Mouse (Mus musculus) T-cell, adult 2 months (primary cell): ENCODE data around the gene Tbc1d22b.
"Not testable (repeated sequence)": the region's sequence is repeated elsewhere in the genome, so short reads cannot be mapped to it uniquely, and the experiment has no call there.

ENCODE experiments used
- DNase-seq: peaks from one replicate; pipeline ENCODE4 v3.0.0; 2022; ENCODE audit warnings: low spot score

The Tbc1d22b gene

DNA sequence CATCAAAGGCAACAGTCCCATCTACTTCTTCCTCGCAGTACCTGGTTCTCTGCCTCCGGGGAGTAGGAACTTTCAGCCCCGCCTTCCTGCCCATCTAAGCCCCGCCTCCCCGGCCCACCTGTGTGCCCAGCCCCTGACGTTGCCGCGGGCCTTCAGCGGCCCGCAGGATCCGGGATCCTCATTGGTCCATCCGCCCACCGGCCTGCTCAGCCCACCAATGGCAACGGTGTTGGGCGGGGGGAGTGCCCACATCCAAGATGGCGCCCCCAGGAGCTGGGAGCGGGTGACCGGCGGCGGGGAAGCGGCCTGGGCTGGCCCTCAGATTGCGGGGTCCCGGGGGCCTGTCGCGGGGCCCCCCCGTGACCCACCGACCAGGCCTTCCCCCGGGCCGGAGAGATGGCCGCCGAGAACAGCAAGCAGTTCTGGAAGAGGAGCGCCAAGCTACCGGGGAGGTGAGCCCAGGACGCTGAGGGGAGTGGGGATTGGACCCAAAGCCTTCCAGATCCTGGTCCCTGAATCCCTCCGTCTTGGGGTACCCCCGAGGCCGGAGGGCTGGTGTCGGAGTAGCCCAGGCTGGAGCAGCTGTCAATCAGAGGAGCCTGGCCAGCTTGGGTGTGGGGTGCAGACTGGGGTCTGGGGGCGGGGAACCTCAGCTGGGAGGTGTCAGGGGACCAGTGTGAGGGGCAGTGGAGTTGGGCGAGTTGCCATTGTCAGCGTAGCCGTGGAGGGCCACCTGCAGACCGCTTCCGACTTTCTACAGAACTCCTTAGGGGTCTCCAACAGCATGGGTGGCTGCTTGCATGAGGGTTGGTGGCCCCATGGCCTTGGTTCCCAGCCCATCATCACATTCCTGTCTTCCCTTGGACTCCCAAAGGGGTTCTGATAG, at the start of gene Tbc1d22b, which contains the start of gene Gm17657:
TSS of gene Tbc1d22b (plus strand) at position 243 of the 886 bp plus-strand sequence.
TSS of gene Gm17657 (minus strand) at position 96 of the 886 bp plus-strand sequence.
- DNase-seq = peak; percentile 96

- DNase-seq = no peak
These were observed 49.3 kb upstream of the Tbc1d22b start for GRCm38 (mm10) chr17:29500243-29500740.

DNA sequence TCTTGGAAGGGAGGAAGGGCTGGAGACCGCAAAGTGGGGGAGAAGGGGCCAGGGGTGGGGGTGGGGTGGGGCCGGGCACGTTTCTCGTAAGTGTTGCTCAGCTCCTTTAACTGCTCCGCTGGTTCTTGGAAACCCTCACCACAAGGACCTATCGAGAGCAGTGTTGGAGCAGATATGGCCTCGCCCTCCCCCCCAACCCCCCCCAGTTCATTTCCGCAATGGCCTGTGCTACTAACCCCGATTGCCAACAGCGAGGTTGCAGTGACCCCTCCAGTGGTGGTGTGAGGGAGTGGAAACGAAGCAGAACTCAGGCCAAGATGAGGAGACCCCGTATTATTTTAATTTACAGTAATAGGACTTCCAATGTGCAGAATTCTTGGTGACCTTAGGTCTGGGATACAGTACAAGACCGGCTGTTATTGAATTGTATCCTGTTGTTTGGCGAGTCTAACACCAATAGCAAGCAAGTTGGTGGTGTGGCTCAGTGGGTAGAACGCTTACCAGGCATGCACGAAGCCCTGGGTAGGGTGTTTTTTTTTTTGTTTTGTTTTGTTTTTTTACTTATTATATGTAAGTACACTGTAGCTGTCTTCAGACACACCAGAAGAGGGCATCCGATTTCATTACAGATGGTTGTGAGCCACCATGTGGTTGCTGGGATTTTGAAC, 48.6 kb upstream of the Tbc1d22b start:
- DNase-seq = no peak

- DNase-seq = no peak
These were observed 47.4 kb upstream of the Tbc1d22b start for GRCm38 (mm10) chr17:29502005-29502668.

- no peak for DNase-seq
These were observed 46.6 kb upstream of the Tbc1d22b start for GRCm38 (mm10) chr17:29502669-29503665.

DNA sequence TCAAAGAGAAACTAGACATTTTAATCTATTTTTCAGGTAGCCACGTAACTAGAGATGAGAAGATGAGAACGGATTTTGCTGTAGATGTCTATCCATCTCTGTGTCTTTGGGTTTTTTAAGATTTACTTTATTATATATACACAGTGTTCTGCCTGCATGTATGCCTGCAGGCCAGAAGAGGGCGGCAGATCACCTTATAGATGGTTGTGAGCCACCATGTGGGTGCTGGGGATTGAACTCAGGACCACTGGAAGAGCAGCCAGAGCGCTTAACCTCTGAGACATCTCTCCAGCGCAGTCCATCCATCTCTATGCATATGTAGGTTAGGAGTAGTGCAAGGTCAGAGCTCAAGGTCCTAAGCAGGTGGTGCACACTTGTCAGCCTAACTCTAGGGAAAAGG, 45.9 kb upstream of the Tbc1d22b start:
- DNase-seq = no peak

- no peak for DNase-seq
These were observed 40.5 kb upstream of the Tbc1d22b start for GRCm38 (mm10) chr17:29508927-29509608.

- no peak for DNase-seq
These were observed 38.9 kb upstream of the Tbc1d22b start for GRCm38 (mm10) chr17:29510691-29511090.

DNA sequence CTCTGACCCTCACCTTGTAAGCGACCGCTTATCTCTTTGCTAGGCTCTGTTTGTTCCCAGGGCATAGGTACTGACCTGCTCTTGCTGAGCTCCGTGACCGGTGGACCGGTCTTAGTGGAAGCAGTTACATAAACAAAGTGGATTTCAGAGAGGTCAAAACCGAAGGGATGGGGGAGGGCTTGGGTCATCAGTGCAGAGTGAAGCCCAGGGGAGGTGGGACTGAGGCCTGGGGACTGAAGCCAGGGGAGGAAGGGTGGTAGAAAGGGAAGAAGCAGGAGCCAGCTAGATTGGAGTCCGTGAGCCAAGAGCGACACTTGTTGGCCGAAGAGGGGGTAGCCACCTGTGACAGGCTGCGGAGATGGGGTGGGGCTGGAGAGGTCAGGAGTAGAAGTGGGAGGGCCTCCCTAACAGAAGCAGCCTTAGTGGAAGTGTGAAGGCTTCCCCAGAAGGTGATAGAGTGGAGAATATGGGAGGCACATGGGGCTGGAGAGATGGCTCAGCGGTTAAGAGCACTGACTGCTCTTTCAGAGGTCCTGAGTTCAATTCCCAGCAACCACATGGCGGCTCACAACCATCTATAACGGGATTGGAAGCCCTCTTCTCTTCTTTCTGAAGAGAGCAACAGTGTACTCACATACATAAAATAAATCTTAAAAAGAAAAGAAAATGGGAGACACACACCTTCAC, 36.4 kb upstream of the Tbc1d22b start:
- peak; percentile 74 for DNase-seq

DNA sequence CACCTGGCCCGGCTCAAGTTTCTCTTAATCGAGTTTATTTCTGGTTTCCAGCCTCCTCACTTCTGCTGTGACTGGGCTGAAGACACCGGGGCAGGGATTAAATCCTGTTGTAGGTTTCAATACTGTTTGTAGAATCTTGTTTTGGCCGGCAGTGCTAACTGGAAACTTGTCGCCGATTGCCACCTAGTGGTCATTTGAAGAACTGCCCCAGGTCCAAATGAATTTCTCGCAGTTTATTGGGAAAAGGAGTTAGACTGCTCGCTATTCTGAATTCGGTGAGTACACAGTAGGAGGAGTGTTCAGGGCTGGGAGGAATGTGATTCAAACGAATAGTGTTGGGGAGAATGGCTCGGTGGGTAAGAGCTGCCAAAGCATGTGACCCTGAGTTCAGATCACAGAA, 35.1 kb upstream of the Tbc1d22b start:
- peak; percentile 78 for DNase-seq

GRCm38 (mm10) chr17:29518665-29519064, 30.9 kb upstream of the Tbc1d22b start:
- not testable (repeated sequence) for DNase-seq

DNA sequence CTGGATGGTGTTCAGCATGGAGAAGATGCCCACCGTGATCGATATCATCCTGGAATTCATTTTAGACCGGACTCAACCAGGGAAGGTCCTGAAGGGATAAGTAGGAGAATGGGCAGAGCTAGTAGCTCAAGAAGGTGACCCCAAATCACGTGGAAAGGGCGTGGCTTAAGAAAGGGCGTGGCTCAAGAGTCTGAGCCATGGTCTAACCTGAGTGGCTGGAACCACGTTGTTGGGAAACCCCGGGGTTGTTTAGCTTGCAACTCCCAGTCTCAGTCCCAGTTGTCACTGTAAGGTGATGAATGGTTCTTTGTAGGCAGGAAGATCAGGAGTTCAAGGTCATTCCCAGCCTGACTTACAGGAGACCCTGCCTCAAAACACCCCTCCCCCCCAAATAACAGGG, 29.9 kb upstream of the Tbc1d22b start:
- no peak for DNase-seq

- no peak for DNase-seq
These were observed 24.0 kb upstream of the Tbc1d22b start for GRCm38 (mm10) chr17:29525613-29526012.

DNA sequence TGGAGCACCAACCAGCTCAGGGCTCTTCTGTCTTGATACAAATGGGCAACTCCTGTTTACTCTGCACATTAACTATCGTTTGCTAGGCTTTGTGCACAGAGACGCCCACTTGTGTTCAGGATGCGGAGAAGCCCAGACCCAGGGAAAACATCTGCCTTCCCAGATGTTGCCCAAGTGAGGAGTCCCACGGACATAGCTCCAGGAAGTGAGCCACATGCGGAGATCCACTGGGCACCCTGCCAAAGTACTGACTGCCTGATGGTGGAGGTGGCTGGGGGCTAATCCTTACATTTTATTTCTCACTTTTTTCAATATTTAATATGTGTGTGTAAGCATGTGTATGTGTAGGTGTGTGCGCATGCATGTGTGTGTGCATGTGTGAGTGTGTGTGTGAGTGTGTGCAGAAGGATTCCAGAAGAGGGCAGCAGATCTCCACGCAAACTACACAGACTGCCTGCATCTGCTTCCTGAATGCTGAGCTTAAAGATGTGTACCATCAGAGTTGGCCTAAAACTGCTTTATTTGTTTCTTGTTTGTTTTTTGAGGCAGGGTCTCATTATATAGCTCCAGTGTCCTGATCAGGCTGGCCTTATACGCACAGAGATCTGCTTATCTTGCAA, 20.9 kb upstream of the Tbc1d22b start:
- peak; percentile 15 for DNase-seq

DNA sequence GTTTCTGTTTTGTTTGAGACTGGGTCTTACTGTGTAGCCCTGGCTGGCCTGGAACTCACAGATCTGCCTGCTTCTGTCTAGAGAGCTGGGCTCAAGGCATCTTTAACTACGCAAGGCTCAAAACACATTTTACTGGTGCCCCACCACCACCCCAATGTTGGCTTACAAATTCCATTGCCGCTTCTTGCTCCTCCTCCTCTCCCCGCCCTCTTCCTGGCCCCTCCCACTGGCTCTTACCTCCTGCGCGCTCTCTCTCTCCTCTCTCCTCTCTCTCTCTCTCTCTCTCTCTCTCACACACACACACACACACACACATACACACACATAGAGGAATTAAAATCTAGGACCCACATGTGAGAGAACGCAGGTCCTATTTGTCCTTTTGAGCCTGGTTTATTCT, 19.1 kb upstream of the Tbc1d22b start:
- DNase-seq = no peak

GRCm38 (mm10) chr17:29531278-29531677, 18.3 kb upstream of the Tbc1d22b start:
- peak; percentile 49 for DNase-seq

DNA sequence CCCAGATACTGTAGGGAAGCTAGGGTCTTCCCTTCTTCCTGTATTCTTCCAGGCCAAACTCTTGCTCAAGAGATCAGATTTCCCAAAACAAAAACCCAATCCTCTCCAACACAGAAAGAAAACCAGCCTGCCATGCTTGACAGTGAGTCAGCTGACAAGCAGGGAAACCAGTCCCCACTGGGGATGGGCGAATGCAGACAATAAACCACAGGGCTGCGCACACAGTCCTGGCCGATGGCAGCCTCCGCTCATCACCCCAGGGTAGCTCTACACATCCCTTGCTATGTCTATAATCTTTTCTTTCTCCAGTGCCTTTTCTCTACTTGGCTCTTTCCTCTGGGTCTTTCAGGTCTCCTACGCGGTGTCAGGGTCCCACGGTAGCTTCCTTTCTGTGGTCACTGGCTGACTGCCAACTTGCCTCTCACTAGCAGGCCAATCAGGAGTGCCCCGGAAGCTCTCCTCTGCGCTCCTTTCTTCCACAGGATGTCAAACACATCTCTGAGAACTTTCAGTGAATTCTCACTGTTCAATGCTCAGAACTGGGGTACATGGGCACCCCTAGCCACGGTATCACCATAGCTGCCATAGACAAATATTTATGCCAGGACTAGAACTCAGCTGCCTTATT, 17.7 kb upstream of the Tbc1d22b start:
- peak; percentile 87 for DNase-seq

DNA sequence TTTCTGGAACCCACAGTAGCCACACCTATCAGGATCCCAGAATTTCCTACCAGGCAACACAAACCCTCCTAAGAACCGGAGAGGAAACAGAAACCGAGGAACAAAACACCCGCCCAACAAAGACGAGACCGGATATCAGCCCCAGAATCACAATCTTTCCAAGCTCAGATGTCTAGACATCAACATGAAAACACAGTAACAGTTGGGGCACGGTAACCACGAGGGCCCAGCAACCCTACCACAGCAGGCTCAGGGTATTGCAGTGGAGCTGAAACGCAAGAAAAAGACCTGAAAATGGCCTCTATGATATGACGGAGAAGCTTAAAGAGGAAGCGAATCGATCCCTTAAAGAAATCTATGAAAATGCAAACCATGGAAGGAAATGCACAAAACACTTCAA, 15.7 kb upstream of the Tbc1d22b start:
- DNase-seq = peak; percentile 73

DNA sequence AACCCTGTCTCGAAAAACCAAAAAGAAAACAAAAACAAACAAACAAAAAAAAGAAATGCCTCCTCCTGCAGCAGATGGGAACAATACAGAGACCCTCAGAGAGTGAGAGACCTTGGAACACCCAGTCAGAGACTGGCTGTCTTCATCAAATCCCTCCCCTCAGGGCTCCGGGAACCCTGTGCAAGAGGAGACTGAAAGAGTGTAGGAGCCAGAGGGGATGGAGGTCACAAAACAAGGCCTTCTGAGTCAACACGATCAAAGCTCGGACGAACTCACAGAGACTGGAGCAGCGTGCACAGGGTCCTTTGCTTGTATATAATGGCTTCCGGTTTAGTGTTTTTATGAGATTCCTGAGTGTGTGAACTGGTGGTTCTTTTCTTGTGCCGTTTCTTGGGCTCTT, 9.2 kb upstream of the Tbc1d22b start:
- no peak for DNase-seq
